Mouse (Mus musculus) adipocyte (in vitro differentiated cells): ENCODE results near the gene Prkag2.
A peak's percentile ranks its signal among the peaks of the same experiment; 100 is the strongest.

Experiments
- DNase-seq: peaks from one replicate; pipeline ENCODE4 v3.0.0-alpha.2; 2016; ENCODE audit warnings: low spot score

The Prkag2 gene

GRCm38 (mm10) chr5:25046762-25047161, 53.7 kb downstream of the Prkag2 start:
- no peak for DNase-seq

GRCm38 (mm10) chr5:25044007-25044406, 56.4 kb downstream of the Prkag2 start:
- no peak for DNase-seq

- no peak for DNase-seq
Measured at GRCm38 (mm10) chr5:25041947-25042346, 58.5 kb downstream of the Prkag2 start.

GRCm38 (mm10) chr5:25041307-25041706, 59.1 kb downstream of the Prkag2 start:
- DNase-seq = no peak

- no peak for DNase-seq
Measured at GRCm38 (mm10) chr5:25040903-25041302, 59.5 kb downstream of the Prkag2 start.

GRCm38 (mm10) chr5:25038827-25039226, 61.6 kb downstream of the Prkag2 start:
- no peak for DNase-seq

GRCm38 (mm10) chr5:25035391-25035790, 65.1 kb downstream of the Prkag2 start:
- DNase-seq = no peak

- no peak for DNase-seq
Measured at GRCm38 (mm10) chr5:25031456-25031856, 69.0 kb downstream of the Prkag2 start.

GRCm38 (mm10) chr5:25031037-25031436, 69.4 kb downstream of the Prkag2 start:
- no peak for DNase-seq

GRCm38 (mm10) chr5:25030276-25030681, 70.2 kb downstream of the Prkag2 start:
- no peak for DNase-seq

- peak; percentile 51 for DNase-seq
Measured at GRCm38 (mm10) chr5:25027673-25028072, 72.8 kb downstream of the Prkag2 start.

- no peak for DNase-seq
Measured at GRCm38 (mm10) chr5:25025309-25026019, 75.0 kb downstream of the Prkag2 start.

GRCm38 (mm10) chr5:25022904-25023303, 77.5 kb downstream of the Prkag2 start:
- DNase-seq = peak; percentile 56

- DNase-seq = no peak
Measured at GRCm38 (mm10) chr5:25019221-25019620, 81.2 kb downstream of the Prkag2 start.

- DNase-seq = no peak
Measured at GRCm38 (mm10) chr5:25012134-25012533, 88.3 kb downstream of the Prkag2 start.

- DNase-seq = peak; percentile 93
Measured at GRCm38 (mm10) chr5:25011019-25011485, 89.4 kb downstream of the Prkag2 start.

GRCm38 (mm10) chr5:25010438-25010892, 90.0 kb downstream of the Prkag2 start:
- peak; percentile 97 for DNase-seq

- DNase-seq = no peak
Measured at GRCm38 (mm10) chr5:25009770-25010169, 90.7 kb downstream of the Prkag2 start.

- no peak for DNase-seq
Measured at GRCm38 (mm10) chr5:25008966-25009365, 91.5 kb downstream of the Prkag2 start.

GRCm38 (mm10) chr5:25006848-25007247, 93.6 kb downstream of the Prkag2 start:
- DNase-seq = peak; percentile 83

GRCm38 (mm10) chr5:25005532-25006129, 94.8 kb downstream of the Prkag2 start:
- DNase-seq = no peak

GRCm38 (mm10) chr5:25001391-25001794, 99.0 kb downstream of the Prkag2 start:
- DNase-seq = peak; percentile 63

- DNase-seq = no peak
Measured at GRCm38 (mm10) chr5:24999351-24999750, 101.1 kb downstream of the Prkag2 start.
